Mouse (Mus musculus) kidney, adult 2 months (tissue): ENCODE measurements around the gene Syce2.

Experiments
- CTCF ChIP-seq: fragments of 200-500 bp; conservative IDR thresholded peaks from 2 replicates; pipeline ENCODE4 v1.5.1; 2011; ENCODE audit warnings: low read depth, mild to moderate bottlenecking, control low read depth, low read length, moderate library complexity, mixed read lengths; ENCODE audit not compliant: insufficient read depth, insufficient read length
- POLR2A ChIP-seq: fragments of 200-500 bp; IDR thresholded peaks from one replicate; pipeline ENCODE4 v1.6.1; 2011; ENCODE audit warnings: low read depth, low read length, control low read depth

GRCm38 (mm10) chr8:84911854-84912253 is 39.9 kb downstream of the Syce2 start:
- TF ChIP-seq CTCF (no peak), POLR2A (no peak)
